Mouse (Mus musculus) liver, embryonic 16.5 days (tissue): Measurements from ENCODE around the gene Cenpb. TPM values are rescaled to one million over a fixed set of nuclear protein-coding genes. Genes with fewer than 3 reads are reported as not detected.

Experiments
- ATAC-seq: fragments of 200-750 bp; cut with Nextera tagmentation; 2 replicates; pipeline ENCODE4 v1.8.0; 2017; ENCODE audit warnings: low read depth, mild to moderate bottlenecking, moderate number of reproducible peaks, moderate library complexity
- H3K27ac ChIP-seq: fragments of 300-500 bp; sonication (generic); 2 replicates; pipeline ENCODE4 v1.5.1; 2014; ENCODE audit warnings: mild to moderate bottlenecking, low read length
- H3K27me3 ChIP-seq: fragments of 300-500 bp; sonication (generic); 2 replicates; pipeline ENCODE4 v1.6.1; 2014; ENCODE audit warnings: low read depth, low read length, mixed read lengths; ENCODE audit not compliant: control insufficient read depth, insufficient read depth
- H3K36me3 ChIP-seq: fragments of 300-500 bp; sonication (generic); 2 replicates; pipeline ENCODE4 v1.6.1; 2014; ENCODE audit warnings: mild to moderate bottlenecking; ENCODE audit not compliant: control insufficient read depth, insufficient read depth
- H3K4me1 ChIP-seq: fragments of 300-500 bp; sonication (generic); 2 replicates; pipeline ENCODE4 v1.6.1; 2014; ENCODE audit warnings: low read depth, low read length, mixed read lengths; ENCODE audit not compliant: control insufficient read depth
- H3K4me2 ChIP-seq: fragments of 300-500 bp; sonication (generic); 2 replicates; pipeline ENCODE4 v1.6.1; 2014; ENCODE audit warnings: low read depth, low read length, mixed read lengths
- H3K4me3 ChIP-seq: fragments of 300-500 bp; sonication (generic); 2 replicates; pipeline ENCODE4 v1.5.1; 2014; ENCODE audit warnings: low read depth, mild to moderate bottlenecking, low read length
- H3K9ac ChIP-seq: fragments of 300-500 bp; sonication (generic); 2 replicates; pipeline ENCODE4 v1.6.1; 2014; ENCODE audit warnings: low read depth, low read length
- H3K9me3 ChIP-seq: fragments of 300-500 bp; sonication (generic); replicated peaks from 2 replicates; pipeline ENCODE4 v1.6.1; 2016; ENCODE audit warnings: low read length; ENCODE audit not compliant: control insufficient read depth
- WGBS: fragments of 180-500 bp; shearing (Covaris S2); extraction: QIAGEN DNeasy Blood & Tissue Kit; methylation state at CpG from one replicate; pipeline ENCODE4 v1.1.7; 2014; ENCODE audit not compliant: insufficient replicate concordance; 5-methylcytosine and 5-hydroxymethylcytosine counted together
- polyA plus RNA-seq: library from polyadenylated mRNA; unstranded; fragments of >200 nt; fragmentation: Nextera tagmentation; extraction: Ambion mirVana; gene quantifications from 2 replicates; pipeline ENCODE4 v1.2.1, GENCODE M21; 2015

Gene Cenpb
- polyA plus RNA-seq, 1 experiment from 2014 or later, result 3.0 TPM

- H3K27me3 ChIP-seq, result peaks cover 40% of the 10 kb centered on the region
- H3K4me1 ChIP-seq, result peaks cover 48% of the 10 kb centered on the region
- no peak overlapping the region for H3K9ac ChIP-seq
- H3K4me2 ChIP-seq, result no peak overlapping the region
- no peaks in the 10 kb centered on the region for H3K9me3 ChIP-seq
- WGBS, result 81% methylated on average over 3 of the region's 3 CpGs
- no peak overlapping the region for H3K4me3 ChIP-seq
- no peak for ATAC-seq
- H3K27ac ChIP-seq, result no peak overlapping the region
- peaks cover 3% of the 10 kb centered on the region for H3K36me3 ChIP-seq
These were observed 4.5 kb downstream of the Cenpb start for GRCm38 (mm10) chr2:131175286-131175944.

GRCm38 (mm10) chr2:131174700-131175099 is 5.2 kb downstream of the Cenpb start:
- no peaks in the 10 kb centered on the region for H3K9me3 ChIP-seq
- ATAC-seq, result peak; percentile 28; the same call in 1 of the 2 replicates
- H3K4me3 ChIP-seq, result peak overlapping the region; percentile 50
- H3K27ac ChIP-seq, result no peak overlapping the region
- peak overlapping the region; percentile 64 for H3K4me2 ChIP-seq
- H3K36me3 ChIP-seq, result peaks cover 3% of the 10 kb centered on the region
- H3K27me3 ChIP-seq, result peaks cover 47% of the 10 kb centered on the region
- peaks cover 44% of the 10 kb centered on the region for H3K4me1 ChIP-seq
- WGBS, result 3% methylated on average over 11 of the region's 11 CpGs
- no peak overlapping the region for H3K9ac ChIP-seq

DNA sequence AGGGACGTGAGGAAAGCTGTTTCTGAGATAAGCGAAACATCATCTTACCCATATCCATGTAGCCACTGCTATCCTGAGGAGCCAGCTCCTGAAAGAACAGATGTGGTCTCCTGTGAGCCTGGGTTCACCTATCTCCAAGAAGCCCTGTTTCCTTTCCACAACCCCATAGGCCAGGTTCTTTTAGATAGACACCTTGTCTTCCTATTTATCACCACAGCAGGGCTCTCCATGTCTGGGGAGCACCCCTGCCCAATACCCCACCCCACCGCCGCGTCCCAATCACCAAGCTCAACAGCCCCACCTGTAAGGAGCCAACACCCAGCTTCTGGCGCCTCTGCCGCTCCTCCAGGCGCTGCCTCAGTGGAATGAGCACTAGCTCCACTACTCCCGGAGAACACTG is 7.5 kb downstream of the Cenpb start:
- Histone ChIP-seq H3K27me3 (peaks cover 54% of the 10 kb centered on the region), H3K36me3 (peaks cover 2% of the 10 kb centered on the region), H3K4me3 (no peak overlapping the region), H3K4me1 (peaks cover 25% of the 10 kb centered on the region), H3K27ac (no peak overlapping the region), H3K9ac (no peak overlapping the region), H3K9me3 (no peaks in the 10 kb centered on the region), H3K4me2 (no peak overlapping the region)
- WGBS, result 20% methylated on average over 9 of the region's 9 CpGs
- ATAC-seq, result 0 out of 2 replicates have a peak, but pooled peaks have one; percentile 17

- Histone ChIP-seq H3K9ac (no peak overlapping the region), H3K27ac (no peak overlapping the region), H3K27me3 (peaks cover 54% of the 10 kb centered on the region), H3K4me2 (peak overlapping the region; percentile 35), H3K4me1 (peaks cover 18% of the 10 kb centered on the region), H3K36me3 (no peaks in the 10 kb centered on the region), H3K4me3 (peak overlapping the region; percentile 17; the same call in 1 of the 2 replicates), H3K9me3 (no peaks in the 10 kb centered on the region)
- ATAC-seq, result no peak
- 7% methylated on average over 43 of the region's 43 CpGs for WGBS
These were observed 8.3 kb downstream of the Cenpb start for GRCm38 (mm10) chr2:131171401-131172104.

- Histone ChIP-seq H3K9ac (no peak overlapping the region), H3K4me2 (peak overlapping the region; percentile 35; the same call in 1 of the 2 replicates), H3K27me3 (peaks cover 54% of the 10 kb centered on the region), H3K4me1 (peaks cover 18% of the 10 kb centered on the region), H3K36me3 (no peaks in the 10 kb centered on the region), H3K4me3 (0 out of 2 replicates have a peak overlapping the region, but pooled peaks have one; percentile 17), H3K9me3 (no peaks in the 10 kb centered on the region), H3K27ac (no peak overlapping the region)
- WGBS, result 25% methylated on average over 9 of the region's 9 CpGs
- ATAC-seq, result no peak
These were observed 8.9 kb downstream of the Cenpb start for GRCm38 (mm10) chr2:131170936-131171335.

- Histone ChIP-seq H3K27me3 (peaks cover 49% of the 10 kb centered on the region), H3K4me2 (no peak overlapping the region), H3K27ac (no peak overlapping the region), H3K36me3 (no peaks in the 10 kb centered on the region), H3K9me3 (no peaks in the 10 kb centered on the region), H3K4me1 (peaks cover 12% of the 10 kb centered on the region), H3K4me3 (no peak overlapping the region), H3K9ac (no peak overlapping the region)
- WGBS, result 62% methylated on average over 1 of the region's 1 CpGs
- ATAC-seq, result no peak
These were observed 11.0 kb downstream of the Cenpb start for GRCm38 (mm10) chr2:131168914-131169313.

DNA sequence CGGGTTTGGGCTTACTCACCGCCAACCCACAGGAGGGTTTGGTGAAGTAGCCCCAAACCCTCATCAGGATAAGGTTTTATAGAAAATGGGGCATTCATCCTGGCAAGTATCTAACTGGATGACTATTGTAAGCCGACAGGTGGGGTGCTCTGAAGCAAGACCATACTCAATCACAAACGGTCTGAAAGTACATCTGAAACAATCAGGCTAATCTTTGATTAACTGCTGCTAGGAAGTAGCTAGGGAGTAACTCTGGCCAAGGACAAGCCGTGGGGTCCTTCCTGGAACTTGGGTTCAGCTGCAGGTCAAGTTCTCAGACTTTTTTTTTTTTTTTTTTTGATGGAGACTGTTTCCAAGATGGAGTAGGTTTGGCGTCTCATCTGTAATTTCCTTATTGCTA is 11.9 kb downstream of the Cenpb start:
- peaks cover 40% of the 10 kb centered on the region for H3K27me3 ChIP-seq
- H3K4me3 ChIP-seq, result no peak overlapping the region
- H3K4me2 ChIP-seq, result no peak overlapping the region
- no peaks in the 10 kb centered on the region for H3K9me3 ChIP-seq
- no peak for ATAC-seq
- no peaks in the 10 kb centered on the region for H3K36me3 ChIP-seq
- no peak overlapping the region for H3K27ac ChIP-seq
- peaks cover 12% of the 10 kb centered on the region for H3K4me1 ChIP-seq
- no peak overlapping the region for H3K9ac ChIP-seq
- 63% methylated on average over 6 of the region's 6 CpGs for WGBS

DNA sequence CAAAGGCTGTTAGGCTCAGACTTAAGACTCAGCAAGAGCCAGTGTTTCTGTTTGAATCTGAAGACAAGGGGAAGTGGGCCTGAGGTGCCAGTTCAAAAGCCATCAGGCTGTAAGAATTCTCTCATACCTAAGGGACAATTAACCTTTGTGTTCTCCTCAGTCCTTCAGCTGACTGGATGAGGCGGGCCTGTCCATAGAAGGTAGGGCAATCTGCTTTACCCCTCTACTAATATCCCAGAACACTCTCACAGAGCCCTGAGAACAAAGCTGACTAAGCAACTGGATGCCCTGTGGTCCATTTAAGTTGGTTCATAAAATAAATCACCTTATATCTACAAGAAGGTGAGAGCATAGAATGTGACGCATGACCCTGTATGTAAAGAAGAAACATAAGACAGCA is 13.7 kb downstream of the Cenpb start:
- H3K9me3 ChIP-seq, result no peaks in the 10 kb centered on the region
- peaks cover 3% of the 10 kb centered on the region for H3K4me1 ChIP-seq
- no peaks in the 10 kb centered on the region for H3K36me3 ChIP-seq
- 71% methylated on average over 2 of the region's 2 CpGs for WGBS
- H3K27me3 ChIP-seq, result peaks cover 22% of the 10 kb centered on the region
- H3K4me2 ChIP-seq, result no peak overlapping the region
- no peak for ATAC-seq
- H3K27ac ChIP-seq, result no peak overlapping the region
- H3K4me3 ChIP-seq, result no peak overlapping the region
- no peak overlapping the region for H3K9ac ChIP-seq

DNA sequence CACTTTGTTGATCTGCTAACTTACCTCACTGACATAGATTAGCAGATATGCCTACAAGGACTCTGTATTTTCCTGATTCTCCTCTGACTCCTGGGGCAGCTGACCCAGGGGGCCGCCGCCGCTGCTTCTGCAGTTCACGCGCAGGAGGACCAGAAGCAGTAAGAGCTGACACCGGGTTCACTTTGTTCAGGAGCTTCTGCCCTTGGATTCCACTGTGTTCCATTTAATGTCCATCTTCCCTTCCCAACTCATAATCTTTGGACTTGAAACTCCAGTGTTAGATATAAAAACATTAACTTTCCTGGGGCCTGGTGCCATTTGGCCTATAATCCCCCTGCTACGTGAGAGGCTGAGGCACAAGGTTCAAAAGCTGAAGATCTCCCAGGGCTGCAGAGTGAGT is 15.9 kb downstream of the Cenpb start:
- Histone ChIP-seq H3K4me3 (no peak overlapping the region), H3K36me3 (no peaks in the 10 kb centered on the region), H3K9ac (no peak overlapping the region), H3K27me3 (peaks cover 2% of the 10 kb centered on the region; the same call in 1 of the 2 replicates), H3K27ac (no peak overlapping the region), H3K9me3 (no peaks in the 10 kb centered on the region), H3K4me1 (peaks cover 11% of the 10 kb centered on the region), H3K4me2 (no peak overlapping the region)
- 76% methylated on average over 7 of the region's 7 CpGs for WGBS
- no peak for ATAC-seq
